Mouse (Mus musculus) stomach, postnatal 0 days (tissue): ENCODE data around the gene Sgip1. TPM values are rescaled to one million over a fixed set of nuclear protein-coding genes. Genes with fewer than 3 reads are reported as not detected.
A peak's percentile ranks its signal among the peaks of the same experiment; 100 is the strongest.

ENCODE experiments used
- ATAC-seq: fragments of 200-750 bp; cut with Nextera tagmentation; 2 replicates; pipeline ENCODE4 v1.8.0; 2017; ENCODE audit not compliant: low FRiP score, low TSS enrichment
- DNase-seq: peaks from one replicate; pipeline ENCODE4 v3.0.0-alpha.2; 2016; ENCODE audit warnings: low spot score
- H3K27ac ChIP-seq: fragments of 300-500 bp; sonication (generic); replicated peaks from 2 replicates; pipeline ENCODE4 v1.5.1; 2014; ENCODE audit warnings: mild to moderate bottlenecking, control low read depth
- H3K27me3 ChIP-seq: fragments of 300-500 bp; sonication (generic); 2 replicates; pipeline ENCODE4 v1.6.1; 2014; ENCODE audit warnings: low read length; ENCODE audit not compliant: control insufficient read depth, insufficient read depth
- H3K36me3 ChIP-seq: fragments of 300-500 bp; sonication (generic); 2 replicates; pipeline ENCODE4 v1.6.1; 2014; ENCODE audit warnings: low read length, mixed read lengths; ENCODE audit not compliant: control insufficient read depth, insufficient read depth
- H3K4me1 ChIP-seq: fragments of 300-500 bp; sonication (generic); replicated peaks from 2 replicates; pipeline ENCODE4 v1.6.1; 2014; ENCODE audit warnings: antibody characterized with exemption; ENCODE audit not compliant: control insufficient read depth, insufficient read depth
- H3K4me2 ChIP-seq: fragments of 300-500 bp; sonication (generic); replicated peaks from 2 replicates; pipeline ENCODE4 v1.6.1; 2014; ENCODE audit warnings: low read depth, mild to moderate bottlenecking, control low read depth, moderate library complexity
- H3K4me3 ChIP-seq: fragments of 300-500 bp; sonication (generic); 2 replicates; pipeline ENCODE4 v1.5.1; 2014; ENCODE audit warnings: low read depth, low read length, control low read depth
- H3K9ac ChIP-seq: fragments of 300-500 bp; sonication (generic); 2 replicates; pipeline ENCODE4 v1.6.1; 2014; ENCODE audit warnings: mild to moderate bottlenecking, low read length, control low read depth, mixed read lengths
- H3K9me3 ChIP-seq: fragments of 300-500 bp; sonication (generic); 2 replicates; pipeline ENCODE4 v1.6.1; 2016; ENCODE audit warnings: low read length; ENCODE audit not compliant: control insufficient read depth
- CTCF ChIP-seq: IDR thresholded peaks from 2 replicates; pipeline ENCODE4 v1.5.1; 2016; ENCODE audit warnings: antibody characterized with exemption, low read depth, mild to moderate bottlenecking, moderate library complexity
- EP300 ChIP-seq: optimal IDR thresholded peaks from 2 replicates; pipeline ENCODE3; 2016; ENCODE audit warnings: antibody characterized with exemption
- WGBS: fragments of 180-500 bp; shearing (Covaris S2); extraction: QIAGEN DNeasy Blood & Tissue Kit; methylation state at CpG from one replicate; pipeline ENCODE4 v1.1.7; 2014; 5-methylcytosine and 5-hydroxymethylcytosine counted together
- polyA plus RNA-seq: library from polyadenylated mRNA; unstranded; fragments of >200 nt; fragmentation: Nextera tagmentation; extraction: Ambion mirVana; gene quantifications from 2 replicates; pipeline ENCODE4 v1.2.1, GENCODE M21; 2015

Gene Sgip1
- polyA plus RNA-seq, 1 experiment from 2014 or later = 2.4 TPM

- H3K27me3 ChIP-seq = no peaks in the 10 kb centered on the region
- no peaks in the 10 kb centered on the region for H3K36me3 ChIP-seq
- H3K27ac ChIP-seq = no peak overlapping the region
- no peaks in the 10 kb centered on the region for H3K4me1 ChIP-seq
- H3K9ac ChIP-seq = no peak overlapping the region
- DNase-seq (no peak), ATAC-seq (no peak)
- H3K9me3 ChIP-seq = no peaks in the 10 kb centered on the region
- no peak overlapping the region for H3K4me3 ChIP-seq
- 3% methylated on average over 1 of the region's 1 CpGs for WGBS
- TF ChIP-seq EP300 (no peak), CTCF (peak; percentile 68)
- H3K4me2 ChIP-seq = no peak overlapping the region
These were observed 21.6 kb upstream of the Sgip1 start for GRCm38 (mm10) chr4:102719535-102719934.

- DNase-seq (no peak), ATAC-seq (no peak)
- Histone ChIP-seq H3K4me1 (no peaks in the 10 kb centered on the region), H3K4me2 (no peak overlapping the region), H3K9ac (no peak overlapping the region), H3K27ac (no peak overlapping the region), H3K4me3 (no peak overlapping the region), H3K36me3 (no peaks in the 10 kb centered on the region), H3K27me3 (no peaks in the 10 kb centered on the region), H3K9me3 (no peaks in the 10 kb centered on the region)
- WGBS = 73% methylated on average over 1 of the region's 1 CpGs
- no peak for TF ChIP-seq CTCF
- TF ChIP-seq EP300 = no peak
These were observed 21.1 kb upstream of the Sgip1 start for GRCm38 (mm10) chr4:102719951-102720350.

- H3K36me3 ChIP-seq = no peaks in the 10 kb centered on the region
- ATAC-seq (no peak), DNase-seq (no peak)
- H3K4me2 ChIP-seq = no peak overlapping the region
- TF ChIP-seq CTCF (no peak), EP300 (no peak)
- WGBS = 78% methylated on average over 5 of the region's 5 CpGs
- H3K4me1 ChIP-seq = no peaks in the 10 kb centered on the region
- no peak overlapping the region for H3K27ac ChIP-seq
- H3K27me3 ChIP-seq = no peaks in the 10 kb centered on the region
- H3K4me3 ChIP-seq = no peak overlapping the region
- H3K9ac ChIP-seq = no peak overlapping the region
- H3K9me3 ChIP-seq = no peaks in the 10 kb centered on the region
These were observed 16.7 kb upstream of the Sgip1 start for GRCm38 (mm10) chr4:102724442-102724841.

- 66% methylated on average over 3 of the region's 3 CpGs for WGBS
- TF ChIP-seq EP300 = no peak
- no peak for TF ChIP-seq CTCF
- Histone ChIP-seq H3K9ac (no peak overlapping the region), H3K27ac (no peak overlapping the region), H3K4me3 (no peak overlapping the region), H3K36me3 (no peaks in the 10 kb centered on the region), H3K9me3 (no peaks in the 10 kb centered on the region), H3K27me3 (no peaks in the 10 kb centered on the region), H3K4me1 (no peaks in the 10 kb centered on the region), H3K4me2 (no peak overlapping the region)
- no peak for DNase-seq
- ATAC-seq = no peak
These were observed 10.1 kb upstream of the Sgip1 start for GRCm38 (mm10) chr4:102730976-102731375.

GRCm38 (mm10) chr4:102734022-102734657, 7.0 kb upstream of the Sgip1 start:
- no peak for TF ChIP-seq CTCF
- TF ChIP-seq EP300 = no peak
- ATAC-seq (no peak), DNase-seq (no peak)
- H3K4me1 ChIP-seq = no peaks in the 10 kb centered on the region
- H3K4me2 ChIP-seq = no peak overlapping the region
- H3K27ac ChIP-seq = no peak overlapping the region
- no peaks in the 10 kb centered on the region for H3K9me3 ChIP-seq
- no peak overlapping the region for H3K4me3 ChIP-seq
- WGBS = 58% methylated on average over 9 of the region's 9 CpGs
- no peaks in the 10 kb centered on the region for H3K36me3 ChIP-seq
- H3K27me3 ChIP-seq = no peaks in the 10 kb centered on the region
- no peak overlapping the region for H3K9ac ChIP-seq

GRCm38 (mm10) chr4:102753334-102754090, 12.4 kb downstream of the Sgip1 start:
- Histone ChIP-seq H3K27me3 (no peaks in the 10 kb centered on the region), H3K9me3 (no peaks in the 10 kb centered on the region), H3K4me3 (no peak overlapping the region), H3K27ac (no peak overlapping the region), H3K36me3 (no peaks in the 10 kb centered on the region), H3K4me2 (no peak overlapping the region), H3K9ac (no peak overlapping the region), H3K4me1 (no peaks in the 10 kb centered on the region)
- ATAC-seq (no peak), DNase-seq (no peak)
- TF ChIP-seq EP300 (no peak), CTCF (no peak)
- 65% methylated on average over 3 of the region's 3 CpGs for WGBS
